Mouse (Mus musculus) cerebellum, adult 2 months (tissue): ENCODE results near the gene 1190005I06Rik. TPM values are rescaled to one million over a fixed set of nuclear protein-coding genes. Genes with fewer than 3 reads are reported as not detected.

ENCODE experiments used
- DNase-seq, 2 experiments: peaks; one replicate each; pipeline ENCODE4 v3.0.0; 2021
- H3K27ac ChIP-seq: fragments of 200-500 bp; 2 replicates; pipeline ENCODE4 v1.5.1; 2012; ENCODE audit warnings: low read length, control low read depth, inconsistent platforms; ENCODE audit not compliant: insufficient read depth
- H3K27me3 ChIP-seq: fragments of 200-500 bp; 2 replicates; pipeline ENCODE4 v1.6.1; 2012; ENCODE audit warnings: inconsistent platforms, mild to moderate bottlenecking, low read length, moderate library complexity; ENCODE audit not compliant: control insufficient read depth, insufficient read depth
- H3K4me1 ChIP-seq: fragments of 200-500 bp; 2 replicates; pipeline ENCODE4 v1.6.1; 2011; ENCODE audit warnings: low read length; ENCODE audit not compliant: control insufficient read depth, insufficient read depth
- H3K4me3 ChIP-seq: fragments of 200-500 bp; replicated peaks from 2 replicates; pipeline ENCODE3; 2011; ENCODE audit warnings: mild to moderate bottlenecking, low read depth, low read length, control low read depth; ENCODE audit not compliant: insufficient read depth
- CTCF ChIP-seq: fragments of 200-500 bp; IDR thresholded peaks from 2 replicates; pipeline ENCODE4 v1.5.1; 2011; ENCODE audit warnings: low read depth, mild to moderate bottlenecking, control low read depth, low read length, moderate library complexity, borderline replicate concordance; ENCODE audit not compliant: insufficient read depth
- POLR2A ChIP-seq: fragments of 200-500 bp; IDR thresholded peaks from 2 replicates; pipeline ENCODE4 v1.6.1; 2011; ENCODE audit warnings: low read length, control low read depth, borderline replicate concordance; ENCODE audit not compliant: insufficient read depth
- WGBS: fragments of 180-500 bp; shearing (Covaris S2); methylation state at CpG from one replicate; pipeline ENCODE4 v1.1.7; 2018; 5-methylcytosine and 5-hydroxymethylcytosine counted together
- polyA plus RNA-seq: library from polyadenylated mRNA; depleted of rRNA; stranded (reverse); fragments of >200 nt; gene quantifications from 2 replicates; pipeline ENCODE4 v1.2.3, GENCODE M21; 2012

1190005I06Rik gene
- polyA plus RNA-seq, 1 experiment = 8.1 TPM

GRCm38 (mm10) chr8:120634329-120634839 is 13.0 kb downstream of the 1190005I06Rik start:
- Histone ChIP-seq H3K27me3 (no peaks in the 10 kb centered on the region), H3K4me3 (peak overlapping the region; percentile 56), H3K27ac (no peak overlapping the region), H3K4me1 (no peaks in the 10 kb centered on the region)
- DNase-seq = peak; percentile 39 to 41
- TF ChIP-seq POLR2A = no peak
- TF ChIP-seq CTCF = no peak
- 2% methylated on average over 42 of the region's 42 CpGs for WGBS

- WGBS = 1% methylated on average over 44 of the region's 44 CpGs
- Histone ChIP-seq H3K4me1 (no peaks in the 10 kb centered on the region), H3K27ac (no peak overlapping the region), H3K4me3 (peak overlapping the region; percentile 56), H3K27me3 (no peaks in the 10 kb centered on the region)
- no peak for DNase-seq
- TF ChIP-seq POLR2A = no peak
- no peak for TF ChIP-seq CTCF
Observed at GRCm38 (mm10) chr8:120633665-120634271, 13.7 kb downstream of the 1190005I06Rik start.

DNA sequence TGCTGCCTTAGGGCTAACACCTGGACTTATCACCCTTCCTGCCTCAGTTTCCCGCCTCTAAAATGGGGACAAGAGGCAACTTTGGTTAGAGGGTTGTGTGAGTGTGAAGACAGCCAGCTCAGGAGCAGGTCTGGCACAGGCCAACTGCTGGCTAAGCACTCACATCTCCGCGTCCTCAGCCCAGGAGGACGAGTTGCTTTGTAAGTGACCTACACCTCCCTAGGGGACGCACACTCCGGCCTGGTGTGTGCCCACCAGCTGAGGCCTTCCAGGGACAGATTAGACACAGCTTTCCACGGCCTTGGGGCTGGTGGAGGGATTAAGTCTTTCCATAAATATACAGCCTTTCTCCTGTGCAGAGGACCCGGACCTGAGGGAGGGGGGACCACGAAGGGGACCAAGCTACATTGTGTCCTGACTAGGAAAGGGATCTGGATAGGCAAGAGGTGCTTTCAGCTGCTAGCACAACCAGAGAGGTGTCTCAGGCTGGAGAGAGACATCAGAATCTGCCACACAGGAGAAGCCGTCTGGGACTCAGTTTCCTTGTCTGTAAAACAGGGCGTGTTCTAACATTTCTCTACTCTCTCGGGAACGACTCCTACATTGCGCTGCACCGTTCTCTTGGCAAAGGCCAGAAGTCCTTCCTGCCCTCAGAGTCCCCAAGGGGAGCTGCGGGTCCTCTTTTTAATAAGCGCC is 14.3 kb downstream of the 1190005I06Rik start:
- 43% methylated on average over 17 of the region's 17 CpGs for WGBS
- Histone ChIP-seq H3K27ac (no peak overlapping the region), H3K27me3 (no peaks in the 10 kb centered on the region), H3K4me1 (no peaks in the 10 kb centered on the region), H3K4me3 (no peak overlapping the region)
- TF ChIP-seq CTCF (no peak), POLR2A (no peak)
- no peak for DNase-seq

DNA sequence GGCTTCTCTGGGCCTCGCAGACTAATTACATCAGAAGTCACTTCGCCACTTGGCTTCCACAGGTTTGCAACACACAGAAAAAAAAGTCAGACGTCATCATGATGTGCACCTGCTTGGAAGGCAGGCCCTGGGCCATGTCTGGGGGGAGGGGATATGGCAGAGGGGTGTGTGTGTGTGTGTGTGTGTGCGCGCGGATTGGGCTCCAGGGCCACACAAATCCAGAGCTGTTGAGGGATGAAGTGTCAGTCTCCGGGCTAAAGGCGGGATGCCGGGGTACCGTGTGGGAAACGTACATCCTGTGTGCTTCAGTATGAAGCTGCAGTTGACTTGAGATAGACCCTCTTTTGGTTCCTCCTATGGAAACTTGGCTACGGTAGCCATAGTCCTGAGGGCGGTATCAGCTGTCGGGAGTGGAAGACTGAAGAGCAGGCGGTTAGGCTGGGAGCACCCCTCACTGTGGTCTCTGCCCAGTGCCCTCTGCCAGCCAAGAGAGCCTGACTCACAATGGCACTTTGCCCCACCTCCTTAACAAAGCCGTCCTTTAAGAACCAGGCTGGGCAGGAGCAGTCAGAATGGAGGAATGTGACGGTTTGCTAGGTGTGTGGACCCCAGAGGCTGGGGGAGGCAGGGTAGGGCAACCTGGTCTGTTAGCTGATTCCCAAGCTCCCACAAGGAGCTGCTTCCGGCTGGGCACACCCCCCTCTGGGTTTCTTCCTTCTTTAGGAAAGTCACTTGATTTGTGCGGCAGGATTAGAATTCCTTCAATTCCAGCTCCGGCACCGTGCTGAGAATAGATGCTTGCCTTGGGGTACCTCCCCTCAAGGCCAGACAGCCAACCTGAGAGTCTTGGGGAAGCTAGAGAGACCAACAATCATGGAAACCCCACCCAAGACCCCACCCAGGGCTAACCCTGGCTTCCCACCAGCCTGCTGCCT is 15.7 kb downstream of the 1190005I06Rik start:
- H3K27ac ChIP-seq = no peak overlapping the region
- WGBS = 76% methylated on average over 21 of the region's 21 CpGs
- TF ChIP-seq POLR2A (no peak), CTCF (no peak)
- DNase-seq = peak in 1 of 2 experiments; percentile 27
- peaks cover 4% of the 10 kb centered on the region for H3K4me1 ChIP-seq
- H3K27me3 ChIP-seq = no peaks in the 10 kb centered on the region
- H3K4me3 ChIP-seq = no peak overlapping the region

DNA sequence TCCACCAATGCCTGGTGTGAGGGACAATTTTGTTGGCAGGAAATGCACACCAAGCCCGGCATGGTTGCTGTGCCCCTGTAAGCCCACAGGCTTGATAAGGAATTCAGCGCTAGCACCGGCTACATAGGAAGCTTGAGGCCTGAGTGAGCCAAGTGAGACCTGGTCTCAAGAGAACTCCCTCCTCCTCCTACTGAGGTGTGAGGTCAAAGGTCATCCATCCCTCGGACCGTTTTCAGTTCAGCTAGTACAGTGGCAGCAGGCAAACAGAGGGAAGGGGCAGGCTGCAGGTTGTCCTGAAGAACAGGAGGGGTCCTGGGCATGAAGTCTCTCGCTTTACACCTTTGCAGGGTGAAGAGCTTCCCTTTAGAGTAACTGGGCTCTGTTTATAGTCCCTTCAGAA is 16.6 kb downstream of the 1190005I06Rik start:
- peaks cover 4% of the 10 kb centered on the region for H3K4me1 ChIP-seq
- TF ChIP-seq POLR2A (no peak), CTCF (no peak)
- H3K27me3 ChIP-seq = no peaks in the 10 kb centered on the region
- no peak for DNase-seq
- no peak overlapping the region for H3K4me3 ChIP-seq
- 73% methylated on average over 6 of the region's 6 CpGs for WGBS
- no peak overlapping the region for H3K27ac ChIP-seq

DNA sequence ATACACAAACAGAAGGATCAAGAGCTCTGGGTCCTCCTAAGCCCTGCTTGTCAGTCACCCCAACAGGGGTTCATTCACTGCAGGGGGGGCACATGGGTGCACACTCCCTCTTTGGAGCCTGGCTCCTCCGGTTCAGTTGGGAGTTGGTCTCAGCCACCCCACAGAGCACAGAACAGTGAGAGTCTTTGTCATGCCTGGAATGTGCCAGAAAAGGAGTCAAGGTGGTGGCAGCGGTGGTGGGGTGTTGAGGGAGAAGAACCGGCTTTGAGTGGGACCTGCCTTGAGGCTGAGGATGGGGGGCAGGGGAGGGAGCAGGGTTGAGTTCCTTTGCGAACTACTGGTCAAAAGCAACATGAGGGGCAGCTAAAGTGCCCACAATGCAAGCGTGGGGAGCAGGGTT is 17.4 kb downstream of the 1190005I06Rik start:
- peaks cover 4% of the 10 kb centered on the region for H3K4me1 ChIP-seq
- no peaks in the 10 kb centered on the region for H3K27me3 ChIP-seq
- 66% methylated on average over 5 of the region's 5 CpGs for WGBS
- TF ChIP-seq CTCF = no peak
- TF ChIP-seq POLR2A = no peak
- H3K27ac ChIP-seq = no peak overlapping the region
- no peak for DNase-seq
- H3K4me3 ChIP-seq = no peak overlapping the region

DNA sequence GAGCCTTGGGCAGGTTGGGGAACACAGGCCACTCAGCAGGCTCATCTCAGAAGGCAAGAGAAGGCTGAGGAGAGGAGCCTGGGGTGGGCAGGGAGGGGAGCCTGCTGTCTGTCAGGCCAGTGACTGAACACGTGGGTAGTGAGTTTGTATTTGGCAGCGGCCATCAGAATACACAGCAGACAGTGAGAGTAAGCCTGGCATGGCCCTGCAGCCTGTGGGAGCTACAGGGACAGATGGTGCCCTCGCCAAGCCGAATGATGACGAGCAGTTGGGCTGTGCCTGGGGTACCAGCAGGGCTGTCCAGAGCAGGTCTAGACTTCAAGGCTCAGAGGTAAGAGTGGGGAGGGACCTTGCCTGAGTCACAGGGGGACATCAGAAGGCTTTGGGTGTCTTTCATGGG is 20.1 kb downstream of the 1190005I06Rik start:
- H3K4me3 ChIP-seq = no peak overlapping the region
- 6% methylated on average over 5 of the region's 5 CpGs for WGBS
- no peaks in the 10 kb centered on the region for H3K27me3 ChIP-seq
- TF ChIP-seq POLR2A (no peak), CTCF (no peak)
- peak; percentile 74 to 88 for DNase-seq
- H3K4me1 ChIP-seq = peaks cover 4% of the 10 kb centered on the region
- H3K27ac ChIP-seq = no peak overlapping the region

GRCm38 (mm10) chr8:120626461-120626860 is 21.0 kb downstream of the 1190005I06Rik start:
- peaks cover 4% of the 10 kb centered on the region for H3K4me1 ChIP-seq
- TF ChIP-seq CTCF (no peak), POLR2A (no peak)
- H3K27me3 ChIP-seq = no peaks in the 10 kb centered on the region
- H3K27ac ChIP-seq = no peak overlapping the region
- no peak overlapping the region for H3K4me3 ChIP-seq
- 86% methylated on average over 11 of the region's 11 CpGs for WGBS
- no peak for DNase-seq
